Mouse (Mus musculus) WW6 (cell line): ENCODE measurements around the gene Olfr1493-ps1.

Source experiments
- DNase-seq: peaks from one replicate; pipeline ENCODE4 v3.0.0-alpha.2; 2013; ENCODE audit warnings: low read depth, low spot score

The Olfr1493-ps1 gene

GRCm38 (mm10) chr19:13722978-13723377 lies at the start of gene Olfr1493-ps1:
Gene Olfr1493-ps1, plus strand, starts transcription at chr19:13723278.
- DNase-seq: no peak

- no peak for DNase-seq
Measured at GRCm38 (mm10) chr19:13696968-13697367, 26.1 kb upstream of the Olfr1493-ps1 start, which contains the start of gene Olfr1491. Gene Olfr1491, plus strand, starts transcription at chr19:13697268.

- no peak for DNase-seq
Measured at GRCm38 (mm10) chr19:13739428-13739827, 16.4 kb downstream of the Olfr1493-ps1 start, which contains the start of gene Olfr1494. Gene Olfr1494, plus strand, starts transcription at chr19:13739728.

GRCm38 (mm10) chr19:13749366-13749765 lies 26.3 kb downstream of the Olfr1493-ps1 start:
- no peak for DNase-seq

GRCm38 (mm10) chr19:13764306-13764705 lies 41.2 kb downstream of the Olfr1493-ps1 start, which contains the start of gene Olfr1495:
Gene Olfr1495, plus strand, starts transcription at chr19:13764606.
- no peak for DNase-seq

- DNase-seq: no peak
Measured at GRCm38 (mm10) chr19:13768565-13769276, 45.6 kb downstream of the Olfr1493-ps1 start.

GRCm38 (mm10) chr19:13777578-13777977 lies 54.5 kb downstream of the Olfr1493-ps1 start, which contains the start of gene Olfr1496:
Gene Olfr1496, plus strand, starts transcription at chr19:13777878.
- DNase-seq: no peak
